Mouse (Mus musculus) thymus, adult 2 months (tissue): ENCODE measurements around the gene Calhm2.

Experiments used
- CTCF ChIP-seq: fragments of 200-500 bp; IDR thresholded peaks from 2 replicates; pipeline ENCODE4 v1.5.1; 2012; ENCODE audit warnings: mild to moderate bottlenecking, control low read depth, low read length, moderate library complexity, borderline replicate concordance; ENCODE audit not compliant: control insufficient read depth, poor library complexity, insufficient read depth; ENCODE audit errors: extremely low read depth
- POLR2A ChIP-seq: fragments of 200-500 bp; IDR thresholded peaks from 2 replicates; pipeline ENCODE4 v1.6.1; 2012; ENCODE audit warnings: mild to moderate bottlenecking, low read length, control low read depth, moderate library complexity; ENCODE audit not compliant: control insufficient read depth, poor library complexity, insufficient read depth; ENCODE audit errors: extremely low read depth

DNA sequence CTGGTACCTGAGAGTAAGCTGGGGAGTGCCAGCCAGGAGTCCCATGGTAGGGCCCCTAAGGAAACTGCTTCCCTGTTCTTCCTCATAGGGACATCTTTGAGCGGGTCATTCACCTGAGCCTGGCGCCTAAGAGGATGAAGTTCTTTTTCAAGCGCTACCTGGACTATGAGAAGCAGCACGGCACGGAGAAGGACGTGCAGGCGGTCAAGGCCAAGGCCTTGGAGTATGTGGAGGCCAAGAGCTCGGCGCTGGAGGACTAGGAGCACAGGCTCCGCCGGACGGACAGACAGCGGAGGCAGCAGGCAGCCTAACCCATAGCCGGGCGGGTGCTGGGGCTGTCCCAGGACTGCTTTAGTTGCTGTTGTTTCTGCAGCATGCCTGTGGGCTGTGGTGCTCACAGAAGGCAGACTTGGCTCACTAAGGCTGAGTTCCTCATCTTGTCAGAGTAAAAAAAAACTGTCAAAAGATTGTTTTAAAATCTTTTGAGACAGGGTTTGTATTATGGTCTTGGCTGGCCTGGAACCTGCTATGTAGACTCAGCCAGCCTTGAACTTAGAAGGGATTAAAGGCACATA is 7.5 kb downstream of the Calhm2 start:
- TF ChIP-seq CTCF (no peak), POLR2A (no peak)
